Comparison of ENCODE assay signal across 8 mouse cellular contexts in the genomic region with DNA sequence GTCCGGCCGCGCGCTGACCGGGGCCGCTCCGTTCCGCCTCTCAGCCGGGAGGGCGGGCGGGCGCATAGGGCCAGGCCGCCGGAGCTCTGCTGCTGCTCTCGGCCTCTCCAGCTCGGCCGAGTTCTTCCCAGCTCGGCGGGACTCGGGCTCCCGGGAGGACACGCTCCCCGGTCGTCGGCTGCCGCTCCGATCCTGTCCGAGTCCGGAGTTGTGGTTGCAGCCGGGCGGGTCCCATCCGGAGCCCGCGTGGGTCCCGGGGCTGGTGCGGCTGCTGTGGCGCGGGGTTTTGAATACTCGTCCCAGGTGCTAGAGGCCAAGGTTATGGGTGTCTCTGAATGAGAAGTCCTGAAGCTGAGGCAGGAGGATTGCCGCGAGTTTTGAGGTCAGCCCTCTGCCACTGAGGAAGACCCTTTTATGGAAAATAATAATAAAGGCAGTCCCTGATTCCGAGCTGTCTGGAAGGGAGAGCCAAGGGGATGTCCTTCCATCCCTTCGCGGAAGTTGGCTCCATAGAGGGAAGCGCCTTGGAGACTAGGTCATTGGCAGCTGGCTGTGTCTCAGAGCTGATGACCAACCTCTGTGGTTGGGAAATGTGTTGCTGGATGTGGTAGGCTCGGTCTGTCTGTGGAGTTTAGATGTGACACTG. TPM values are rescaled to one million over a fixed set of nuclear protein-coding genes. Genes with fewer than 3 reads are reported as not detected.
A peak's percentile ranks its signal among the peaks of the same experiment; 100 is the strongest.
DNase-seq lines count a peak whose midpoint lies in the region; ATAC-seq and TF ChIP-seq lines count a peak whose summit lies in the region.

No protein-coding gene starts in this region.

- H3K27ac ChIP-seq in heart, postnatal 0 days (ENCODE audit: low read depth), result peak overlapping the region; percentile 97

- TF ChIP-seq CTCF in heart, postnatal 0 days (IDR thresholded peaks at IDR 0.05; ENCODE audit: low read depth), result no peak

- H3K9ac ChIP-seq in heart, postnatal 0 days (replicated peaks; ENCODE audit: low read depth, low read length), result peak overlapping the region; percentile 81

- H3K4me3 ChIP-seq in heart, postnatal 0 days (ENCODE audit: low read depth, low read length), result peak overlapping the region; percentile 74

- no peaks in the 10 kb centered on the region for H3K27me3 ChIP-seq in heart, postnatal 0 days (ENCODE audit: control insufficient read depth, insufficient read depth, low read length)

- H3K9me3 ChIP-seq in heart, postnatal 0 days (replicated peaks; ENCODE audit: control insufficient read depth, low read length), result no peaks in the 10 kb centered on the region

- DNase-seq in cerebellum, adult 9-10 months, result peak; percentile 54
- DNase-seq in cerebellum, postnatal 10 days, result no peak
- DNase-seq in WW6 (ENCODE audit: low read depth, low spot score), result peak; percentile 18
- DNase-seq in fibroblast of lung, adult 2 months (ENCODE audit: low read depth), result peak; percentile 42
- DNase-seq in heart, postnatal 0 days (ENCODE audit: low spot score), result peak; percentile 72
- DNase-seq in left cerebral cortex, postnatal 14 days (ENCODE audit: low spot score in 2 of 2), result peak; percentile 11 to 15
- peak; percentile 37 to 47 for DNase-seq in spleen, postnatal 36 days (ENCODE audit: low spot score in 2 of 2)

- 1% methylated on average over 46 of the region's 46 CpGs for WGBS in heart, postnatal 0 days

- TF ChIP-seq EP300 in heart, postnatal 0 days (IDR thresholded peaks at IDR 0.05; ENCODE audit: low read depth), result no peak

- intact Hi-C loops in left cerebral cortex, postnatal 14 days (cut with DNase I), result loop anchor here (5.0 kb wide), 1 partner anchor 50 kb away; no protein-coding TSS in a partner anchor

- peak overlapping the region; percentile 74 for H3K4me2 ChIP-seq in heart, postnatal 0 days (ENCODE audit: low read depth, low read length)

- peaks cover 15% of the 10 kb centered on the region for H3K4me1 ChIP-seq in heart, postnatal 0 days (ENCODE audit: control insufficient read depth, insufficient read depth)

- peak; percentile 66 for ATAC-seq in heart, postnatal 0 days (ENCODE audit: insufficient read depth, low read depth)
- ATAC-seq in megakaryocyte-erythroid progenitor cell, adult 5-6 weeks (replicated peaks; ENCODE audit: low FRiP score, low TSS enrichment, poor library complexity, severe bottlenecking), result peak; percentile 31; the same call in 1 of the 2 replicates

- no peaks in the 10 kb centered on the region for H3K36me3 ChIP-seq in heart, postnatal 0 days (replicated peaks; ENCODE audit: control insufficient read depth, insufficient read depth, low read length)

RNA-seq across cellular contexts. Expression of a gene that starts 0.5 kb away (rescaled TPM):
- total RNA-seq in heart, postnatal 0 days (2014; rRNA removed; ENCODE audit: low replicate concordance), result 4.6 and 17.5 TPM in 2 replicates
- 16.7 and 19.8 TPM in 2 replicates for polyA plus RNA-seq in heart, postnatal 0 days (2015; fragmentation: Nextera tagmentation; extraction: Ambion mirVana)
- total RNA-seq in left cerebral cortex, postnatal 14 days (2021), result 10 to 100 TPM; 43.8 to 47.2 TPM
- total RNA-seq in megakaryocyte-erythroid progenitor cell, adult 5-6 weeks (2014; fragmentation: Nextera tagmentation), result 45.4 and 46.7 TPM in 2 replicates
- 56.0 and 60.5 TPM in 2 replicates for total RNA-seq in megakaryocyte-erythroid progenitor cell, adult 5-6 weeks (2017)

RNA-seq across cellular contexts. Expression of a gene that starts 27.4 kb away (rescaled TPM):
- total RNA-seq in heart, postnatal 0 days (2014; rRNA removed; ENCODE audit: low replicate concordance), result 1.2 and 4.8 TPM in 2 replicates
- polyA plus RNA-seq in heart, postnatal 0 days (2015; fragmentation: Nextera tagmentation; extraction: Ambion mirVana), result 3.7 and 4.2 TPM in 2 replicates
- total RNA-seq in left cerebral cortex, postnatal 14 days (2021), result 10 to 100 TPM; 12.1 to 14.5 TPM
- total RNA-seq in megakaryocyte-erythroid progenitor cell, adult 5-6 weeks (2014; fragmentation: Nextera tagmentation), result 5.0 and 12.8 TPM in 2 replicates
- 6.6 and 8.2 TPM in 2 replicates for total RNA-seq in megakaryocyte-erythroid progenitor cell, adult 5-6 weeks (2017)

RNA-seq across cellular contexts. Expression of a gene that starts 44.8 kb away (rescaled TPM):
- 31.9 and 38.1 TPM in 2 replicates for total RNA-seq in heart, postnatal 0 days (2014; rRNA removed; ENCODE audit: low replicate concordance)
- 23.9 and 24.5 TPM in 2 replicates for polyA plus RNA-seq in heart, postnatal 0 days (2015; fragmentation: Nextera tagmentation; extraction: Ambion mirVana)
- total RNA-seq in left cerebral cortex, postnatal 14 days (2021), result 10 to 100 TPM; 35.4 to 46.8 TPM
- 42.5 and 48.7 TPM in 2 replicates for total RNA-seq in megakaryocyte-erythroid progenitor cell, adult 5-6 weeks (2014; fragmentation: Nextera tagmentation)
- 35.8 and 42.8 TPM in 2 replicates for total RNA-seq in megakaryocyte-erythroid progenitor cell, adult 5-6 weeks (2017)

Comparison
In these comparisons a context has a peak if more than half of its experiments do, and no peak if none do; other contexts are left out.
1. DNase-seq: peak in cerebellum, adult 9-10 months (single experiment), WW6 (single experiment), fibroblast of lung, adult 2 months (single experiment), heart, postnatal 0 days (single experiment), left cerebral cortex, postnatal 14 days (2 of 2) and spleen, postnatal 36 days (2 of 2); none in cerebellum, postnatal 10 days (0 of 2).